Mouse (Mus musculus) MEL (cell line): ENCODE data around the gene Atrn.

Experiments used
- CHD1 ChIP-seq: IDR thresholded peaks from 2 replicates; pipeline ENCODE4 v1.6.1; 2012; ENCODE audit warnings: low read depth, mild to moderate bottlenecking, inconsistent platforms, low read length, improper control_type of control experiment
- CTCF ChIP-seq, 3 experiments: IDR thresholded peaks in 2 of 3; conservative IDR thresholded peaks in 1 of 3; 2 replicates each; pipeline ENCODE4 v1.5.1; 2011 to 2012; ENCODE audit warnings: low read length in 3 of 3, low read depth in 2 of 3, mild to moderate bottlenecking in 2 of 3, improper control_type of control experiment in 1 of 3, inconsistent platforms in 1 of 3, mixed read lengths in 1 of 3, moderate library complexity in 1 of 3; ENCODE audit not compliant: control insufficient read depth in 1 of 3, insufficient read depth in 1 of 3, poor library complexity in 1 of 3, severe bottlenecking in 1 of 3
- E2F4 ChIP-seq: IDR thresholded peaks from 2 replicates; pipeline ENCODE4 v1.6.1; 2011; ENCODE audit warnings: low read depth, low read length, improper control_type of control experiment, borderline replicate concordance
- EP300 ChIP-seq, 2 experiments: IDR thresholded peaks; 2 replicates each; pipeline ENCODE4 v1.6.1; 2011; ENCODE audit warnings: improper control_type of control experiment in 2 of 2, low read length in 2 of 2, low read depth in 1 of 2, mild to moderate bottlenecking in 1 of 2
- ETS1 ChIP-seq: IDR thresholded peaks from 2 replicates; pipeline ENCODE4 v1.6.1; 2012; ENCODE audit warnings: low read depth, mild to moderate bottlenecking, inconsistent platforms, low read length, improper control_type of control experiment, moderate library complexity
- GATA1 ChIP-seq: IDR thresholded peaks from 2 replicates; pipeline ENCODE4 v1.6.1; 2011; ENCODE audit warnings: low read depth, low read length, improper control_type of control experiment
- MAFK ChIP-seq: IDR thresholded peaks from 2 replicates; pipeline ENCODE4 v1.6.1; 2011; ENCODE audit warnings: low read depth, mild to moderate bottlenecking, low read length, improper control_type of control experiment, borderline replicate concordance
- MAZ ChIP-seq: IDR thresholded peaks from 2 replicates; pipeline ENCODE4 v1.6.1; 2012; ENCODE audit warnings: low read depth, mild to moderate bottlenecking, inconsistent platforms, low read length, improper control_type of control experiment
- MYC ChIP-seq: IDR thresholded peaks from 2 replicates; pipeline ENCODE4 v1.6.1; 2011; ENCODE audit warnings: low read depth, mild to moderate bottlenecking, low read length, improper control_type of control experiment, moderate library complexity
- NELFE ChIP-seq: IDR thresholded peaks from 2 replicates; pipeline ENCODE4 v1.6.1; 2011; ENCODE audit warnings: low read depth, low read length, improper control_type of control experiment
- POLR2A ChIP-seq, 2 experiments: IDR thresholded peaks; 2 replicates each; pipeline ENCODE4 v1.6.1; 2011 to 2012; ENCODE audit warnings: low read length in 2 of 2, mild to moderate bottlenecking in 2 of 2, control low read depth in 1 of 2, improper control_type of control experiment in 1 of 2, low read depth in 1 of 2, moderate library complexity in 1 of 2; ENCODE audit not compliant: control insufficient read depth in 1 of 2, insufficient read depth in 1 of 2, poor library complexity in 1 of 2
- RAD21 ChIP-seq: IDR thresholded peaks from 2 replicates; pipeline ENCODE4 v1.6.1; 2011; ENCODE audit warnings: mild to moderate bottlenecking, low read depth, low read length, improper control_type of control experiment
- USF1 ChIP-seq: IDR thresholded peaks from 2 replicates; pipeline ENCODE4 v1.6.1; 2014; ENCODE audit warnings: low read depth, mild to moderate bottlenecking, inconsistent platforms, low read length, improper control_type of control experiment, moderate library complexity
- ZC3H11A ChIP-seq: IDR thresholded peaks from 2 replicates; pipeline ENCODE4 v1.6.1; 2012; ENCODE audit warnings: low read depth, mild to moderate bottlenecking, inconsistent platforms, low read length, improper control_type of control experiment

DNA sequence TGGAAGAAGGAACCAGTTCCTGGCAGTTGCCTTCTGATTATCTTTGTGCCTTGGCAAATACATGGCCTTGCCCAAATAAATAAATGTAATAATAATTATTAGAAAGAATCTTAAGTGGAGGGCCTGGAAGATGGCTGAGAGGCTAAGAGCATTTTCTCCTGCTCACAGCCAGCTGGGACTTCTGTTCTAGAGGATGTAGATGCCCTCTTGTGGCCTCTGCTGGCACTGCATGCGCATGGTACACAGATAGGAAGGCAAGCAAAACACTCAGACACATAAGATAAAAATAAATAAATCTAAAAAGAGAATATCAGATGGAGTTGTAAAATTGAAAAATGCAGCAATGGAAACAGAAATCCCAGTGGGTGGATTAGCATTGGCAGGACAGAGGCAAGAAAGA is 44.3 kb downstream of the Atrn start:
- TF ChIP-seq MAFK, result no peak
- TF ChIP-seq MAZ, result no peak
- no peak for TF ChIP-seq USF1
- TF ChIP-seq POLR2A (IDR thresholded peaks at IDR 0.05; ENCODE audit: control insufficient read depth in 1 of 2, insufficient read depth in 1 of 2, low read depth in 1 of 2, low read length in 2 of 2, poor library complexity in 1 of 2), result no peak
- TF ChIP-seq CTCF (IDR thresholded peaks at IDR 0.05 in 2 of 3, conservative IDR thresholded peaks at IDR 0.05 in 1 of 3; ENCODE audit: control insufficient read depth in 1 of 3, insufficient read depth in 1 of 3, low read depth in 2 of 3, low read length in 3 of 3, poor library complexity in 1 of 3, severe bottlenecking in 1 of 3), result peak; percentile 83 to 91 (median 90)
- TF ChIP-seq ZC3H11A, result peak; percentile 79
- TF ChIP-seq CHD1, result no peak
- TF ChIP-seq MYC, result no peak
- TF ChIP-seq E2F4, result no peak
- no peak for TF ChIP-seq ETS1
- no peak for TF ChIP-seq GATA1
- TF ChIP-seq NELFE, result no peak
- TF ChIP-seq EP300 (IDR thresholded peaks at IDR 0.05; ENCODE audit: low read depth in 1 of 2, low read length in 2 of 2), result no peak
- peak; percentile 90 for TF ChIP-seq RAD21
